Mouse (Mus musculus) hindbrain, embryonic 15.5 days (tissue): Measurements from ENCODE around the gene Hp1bp3. TPM values are rescaled to one million over a fixed set of nuclear protein-coding genes. Genes with fewer than 3 reads are reported as not detected.

Source experiments
- ATAC-seq: fragments of 200-750 bp; cut with Nextera tagmentation; 2 replicates; pipeline ENCODE4 v1.8.0; 2017; ENCODE audit warnings: low read depth, moderate number of reproducible peaks, moderate TSS enrichment; ENCODE audit not compliant: low FRiP score
- H3K27ac ChIP-seq: fragments of 300-500 bp; sonication (generic); replicated peaks from 2 replicates; pipeline ENCODE4 v1.5.1; 2015; ENCODE audit warnings: mild to moderate bottlenecking, inconsistent platforms
- H3K27me3 ChIP-seq: fragments of 300-500 bp; sonication (generic); 2 replicates; pipeline ENCODE4 v1.6.1; 2015; ENCODE audit warnings: control low read depth, inconsistent platforms
- H3K36me3 ChIP-seq: fragments of 300-500 bp; sonication (generic); 2 replicates; pipeline ENCODE4 v1.6.1; 2015; ENCODE audit warnings: control low read depth, inconsistent platforms
- H3K4me1 ChIP-seq: fragments of 300-500 bp; sonication (generic); replicated peaks from 2 replicates; pipeline ENCODE4 v1.6.1; 2015; ENCODE audit warnings: control low read depth, inconsistent platforms
- H3K4me2 ChIP-seq: fragments of 300-500 bp; sonication (generic); 2 replicates; pipeline ENCODE4 v1.6.1; 2015; ENCODE audit warnings: moderate library complexity, mild to moderate bottlenecking, inconsistent platforms
- H3K4me3 ChIP-seq: fragments of 300-500 bp; sonication (generic); 2 replicates; pipeline ENCODE4 v1.5.1; 2015; ENCODE audit warnings: mild to moderate bottlenecking, inconsistent platforms
- H3K9ac ChIP-seq: fragments of 300-500 bp; sonication (generic); 2 replicates; pipeline ENCODE4 v1.6.1; 2015; ENCODE audit warnings: inconsistent platforms
- H3K9me3 ChIP-seq: fragments of 300-500 bp; sonication (generic); 2 replicates; pipeline ENCODE4 v1.6.1; 2016; ENCODE audit warnings: control low read depth, inconsistent platforms
- WGBS: fragments of 180-500 bp; shearing (Covaris S2); methylation state at CpG from one replicate; pipeline ENCODE4 v1.1.7; 2015; 5-methylcytosine and 5-hydroxymethylcytosine counted together
- polyA plus RNA-seq: library from polyadenylated mRNA; unstranded; fragments of >200 nt; fragmentation: Nextera tagmentation; extraction: Ambion mirVana; gene quantifications from 2 replicates; pipeline ENCODE4 v1.2.1, GENCODE M21; 2015

Gene Hp1bp3
- polyA plus RNA-seq, 1 experiment from 2014 or later: 173 TPM

- no peak for ATAC-seq
- Histone ChIP-seq H3K4me1 (no peaks in the 10 kb centered on the region), H3K27me3 (no peaks in the 10 kb centered on the region), H3K4me3 (no peak overlapping the region), H3K9ac (no peak overlapping the region), H3K36me3 (peaks cover 88% of the 10 kb centered on the region), H3K27ac (no peak overlapping the region), H3K4me2 (no peak overlapping the region), H3K9me3 (no peaks in the 10 kb centered on the region)
- WGBS: 95% methylated on average over 3 of the region's 3 CpGs
Observed at GRCm38 (mm10) chr4:138200769-138201168, 15.3 kb upstream of the Hp1bp3 start.

GRCm38 (mm10) chr4:138201696-138202095 is 14.4 kb upstream of the Hp1bp3 start:
- ATAC-seq: no peak

DNA sequence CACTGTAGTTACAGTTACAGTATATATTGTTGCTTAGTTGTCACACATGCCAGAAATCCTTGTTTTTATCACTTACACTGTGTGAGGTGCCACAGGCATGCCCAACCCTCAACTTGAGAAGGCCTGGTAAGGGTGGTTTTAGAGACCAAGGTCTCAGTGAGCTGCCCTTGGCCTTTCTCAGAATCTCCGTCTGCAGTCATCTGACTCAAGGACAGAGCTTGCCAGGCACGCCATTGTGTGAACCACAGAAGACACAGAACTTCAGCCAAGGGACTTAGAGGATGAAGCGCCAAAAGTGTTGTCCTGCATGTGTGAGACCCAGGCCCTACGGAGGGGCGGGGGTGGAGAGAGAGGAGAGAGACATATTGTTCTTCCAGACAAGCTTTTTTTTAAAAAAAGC is 6.0 kb upstream of the Hp1bp3 start:
- H3K4me1 ChIP-seq: no peaks in the 10 kb centered on the region
- WGBS: 86% methylated on average over 5 of the region's 5 CpGs
- no peaks in the 10 kb centered on the region for H3K9me3 ChIP-seq
- no peak overlapping the region for H3K9ac ChIP-seq
- no peaks in the 10 kb centered on the region for H3K27me3 ChIP-seq
- peaks cover 47% of the 10 kb centered on the region for H3K36me3 ChIP-seq
- ATAC-seq: no peak
- no peak overlapping the region for H3K4me3 ChIP-seq
- H3K27ac ChIP-seq: no peak overlapping the region
- no peak overlapping the region for H3K4me2 ChIP-seq

More at GRCm38 (mm10) chr4:138201696-138202095, 14.4 kb upstream of the Hp1bp3 start:
- Histone ChIP-seq H3K27me3 (no peaks in the 10 kb centered on the region), H3K4me2 (no peak overlapping the region), H3K9me3 (no peaks in the 10 kb centered on the region), H3K36me3 (peaks cover 86% of the 10 kb centered on the region), H3K4me1 (no peaks in the 10 kb centered on the region), H3K4me3 (no peak overlapping the region), H3K9ac (no peak overlapping the region), H3K27ac (no peak overlapping the region)
- WGBS: 86% methylated on average over 9 of the region's 9 CpGs

DNA sequence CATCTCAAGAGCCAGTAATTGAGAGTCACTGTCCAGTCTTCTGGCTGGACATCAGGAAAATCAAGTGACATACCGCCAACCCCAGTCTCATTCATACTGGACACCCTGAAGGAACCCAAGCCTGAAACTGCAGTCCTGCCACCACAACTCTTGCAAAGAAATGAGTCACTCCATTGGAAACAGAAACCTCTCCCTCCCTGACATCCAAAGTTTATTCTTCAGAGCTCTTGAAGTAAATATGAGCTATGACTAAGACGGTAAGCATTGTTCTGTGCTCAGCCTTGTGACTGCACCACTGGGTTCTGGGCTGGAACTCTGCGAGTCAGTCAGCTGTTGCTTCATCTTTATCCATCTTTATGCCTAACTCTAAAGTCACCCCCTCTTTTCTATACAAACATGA is 2.2 kb upstream of the Hp1bp3 start:
- Histone ChIP-seq H3K4me3 (no peak overlapping the region), H3K4me1 (peaks cover 21% of the 10 kb centered on the region), H3K9me3 (no peaks in the 10 kb centered on the region), H3K36me3 (peaks cover 14% of the 10 kb centered on the region), H3K4me2 (no peak overlapping the region), H3K27me3 (no peaks in the 10 kb centered on the region), H3K9ac (no peak overlapping the region), H3K27ac (no peak overlapping the region)
- 91% methylated on average over 3 of the region's 3 CpGs for WGBS
- ATAC-seq: no peak

DNA sequence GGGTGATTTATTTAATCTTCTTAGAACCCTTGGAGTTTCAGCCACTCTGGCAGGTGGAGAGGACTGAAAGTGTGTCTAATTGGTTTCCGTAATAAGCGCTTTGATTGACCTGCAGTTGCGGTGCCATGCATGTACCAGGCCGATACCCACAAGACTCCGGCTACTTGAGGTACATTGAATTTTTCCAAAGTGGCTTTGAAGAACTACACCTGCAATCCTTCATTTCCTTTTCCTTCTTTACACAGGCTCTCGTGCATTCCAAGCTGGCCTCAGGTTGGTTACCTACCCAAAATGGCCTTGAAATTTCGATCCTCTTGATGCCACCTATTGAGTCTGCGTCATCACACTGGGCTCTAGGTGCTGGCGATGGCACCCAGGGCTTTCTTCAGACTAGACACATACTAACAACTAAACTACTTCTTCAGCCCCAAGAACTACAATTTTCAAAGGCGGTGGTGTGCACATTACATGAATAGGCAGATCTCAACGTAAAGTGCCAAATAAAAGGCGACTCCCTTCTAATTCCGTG is 361 bp upstream of the Hp1bp3 start:
- 40% methylated on average over 13 of the region's 13 CpGs for WGBS
- H3K4me2 ChIP-seq: peak overlapping the region; percentile 77
- H3K4me1 ChIP-seq: peaks cover 33% of the 10 kb centered on the region
- no peaks in the 10 kb centered on the region for H3K36me3 ChIP-seq
- peak overlapping the region; percentile 100 for H3K27ac ChIP-seq
- no peaks in the 10 kb centered on the region for H3K9me3 ChIP-seq
- ATAC-seq: no peak
- peak overlapping the region; percentile 96 for H3K9ac ChIP-seq
- no peaks in the 10 kb centered on the region for H3K27me3 ChIP-seq
- peak overlapping the region; percentile 93 for H3K4me3 ChIP-seq

DNA sequence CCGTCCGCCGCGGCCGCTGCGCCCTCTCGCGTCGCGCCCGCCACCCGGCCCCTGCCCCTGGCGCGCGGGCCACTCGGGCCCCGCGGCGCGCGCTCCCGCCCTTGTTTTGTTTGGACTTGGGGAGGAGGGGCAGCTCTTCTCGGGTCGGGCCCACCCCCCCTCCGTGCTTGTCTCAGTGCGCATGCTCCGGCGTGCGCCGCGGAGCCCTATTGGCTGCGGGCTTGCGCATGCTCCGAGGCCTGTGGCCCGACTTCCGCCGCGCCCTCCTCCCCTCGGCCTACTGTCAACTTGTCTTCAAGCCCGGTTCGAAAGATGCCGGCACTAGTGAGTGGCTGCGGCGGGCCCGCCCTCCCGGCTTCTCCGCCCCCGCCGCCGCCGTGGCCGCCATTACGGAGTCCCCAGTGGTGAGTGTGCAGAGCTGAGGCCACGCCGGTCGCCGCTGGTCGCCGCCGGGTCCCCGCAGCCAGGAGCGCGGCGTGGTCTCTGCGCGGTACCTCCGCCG is 846 bp downstream of the Hp1bp3 start:
- peaks cover 33% of the 10 kb centered on the region for H3K4me1 ChIP-seq
- H3K9ac ChIP-seq: peak overlapping the region; percentile 96
- H3K27me3 ChIP-seq: no peaks in the 10 kb centered on the region
- no peaks in the 10 kb centered on the region for H3K9me3 ChIP-seq
- peak; percentile 96 for ATAC-seq
- WGBS: under 1% methylated on average over 67 of the region's 68 CpGs
- peak overlapping the region; percentile 93 for H3K4me3 ChIP-seq
- peak overlapping the region; percentile 84 for H3K4me2 ChIP-seq
- H3K36me3 ChIP-seq: no peaks in the 10 kb centered on the region
- H3K27ac ChIP-seq: peak overlapping the region; percentile 100

- peak overlapping the region; percentile 100 for H3K27ac ChIP-seq
- H3K36me3 ChIP-seq: no peaks in the 10 kb centered on the region
- H3K4me2 ChIP-seq: peak overlapping the region; percentile 84
- peak overlapping the region; percentile 96 for H3K9ac ChIP-seq
- no peak for ATAC-seq
- peak overlapping the region; percentile 93 for H3K4me3 ChIP-seq
- no peaks in the 10 kb centered on the region for H3K27me3 ChIP-seq
- H3K4me1 ChIP-seq: peaks cover 33% of the 10 kb centered on the region
- no peaks in the 10 kb centered on the region for H3K9me3 ChIP-seq
- under 1% methylated on average over 36 of the region's 36 CpGs for WGBS
Observed at GRCm38 (mm10) chr4:138217441-138217840, 1.3 kb downstream of the Hp1bp3 start.

GRCm38 (mm10) chr4:138217951-138218685 is 2.0 kb downstream of the Hp1bp3 start:
- Histone ChIP-seq H3K4me2 (peak overlapping the region; percentile 84), H3K27ac (peak overlapping the region; percentile 100)
- ATAC-seq: no peak

DNA sequence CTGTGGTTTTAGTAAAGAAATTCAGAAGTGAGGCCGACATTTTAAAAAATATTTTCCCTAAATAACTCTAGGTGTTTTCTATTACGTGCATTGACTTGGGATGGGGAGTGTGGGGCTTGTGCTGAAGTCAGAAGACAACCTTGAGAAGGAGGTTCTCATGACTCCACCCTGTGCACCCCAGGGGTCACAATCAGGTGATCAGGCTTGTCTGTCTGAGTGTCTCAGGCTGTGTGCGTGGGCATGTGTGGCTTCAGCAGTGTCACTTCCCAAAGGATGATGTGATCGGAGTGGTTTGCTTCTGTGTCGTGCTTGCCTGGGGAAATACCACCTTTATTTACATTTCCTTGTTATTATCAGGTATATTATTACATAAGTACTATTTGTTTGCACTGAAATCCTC is 3.2 kb downstream of the Hp1bp3 start:
- Histone ChIP-seq H3K4me2 (no peak overlapping the region), H3K9ac (no peak overlapping the region), H3K36me3 (peaks cover 18% of the 10 kb centered on the region), H3K27ac (no peak overlapping the region), H3K4me1 (peaks cover 33% of the 10 kb centered on the region), H3K4me3 (no peak overlapping the region), H3K9me3 (no peaks in the 10 kb centered on the region), H3K27me3 (no peaks in the 10 kb centered on the region)
- no peak for ATAC-seq
- 86% methylated on average over 5 of the region's 5 CpGs for WGBS

More at GRCm38 (mm10) chr4:138217951-138218685, 2.0 kb downstream of the Hp1bp3 start:
- 79% methylated on average over 11 of the region's 11 CpGs for WGBS
- Histone ChIP-seq H3K9ac (peak overlapping the region; percentile 96), H3K4me3 (peak overlapping the region; percentile 93), H3K4me1 (peaks cover 33% of the 10 kb centered on the region), H3K27me3 (no peaks in the 10 kb centered on the region), H3K36me3 (peaks cover 6% of the 10 kb centered on the region), H3K9me3 (no peaks in the 10 kb centered on the region)

- no peak overlapping the region for H3K4me2 ChIP-seq
- 87% methylated on average over 7 of the region's 7 CpGs for WGBS
- peaks cover 28% of the 10 kb centered on the region for H3K36me3 ChIP-seq
- no peak overlapping the region for H3K27ac ChIP-seq
- H3K9me3 ChIP-seq: no peaks in the 10 kb centered on the region
- H3K9ac ChIP-seq: no peak overlapping the region
- H3K4me1 ChIP-seq: peaks cover 28% of the 10 kb centered on the region
- no peak overlapping the region for H3K4me3 ChIP-seq
- no peak for ATAC-seq
- H3K27me3 ChIP-seq: no peaks in the 10 kb centered on the region
Observed at GRCm38 (mm10) chr4:138220761-138221160, 4.7 kb downstream of the Hp1bp3 start.

- Histone ChIP-seq H3K4me2 (no peak overlapping the region), H3K9me3 (no peaks in the 10 kb centered on the region), H3K27ac (no peak overlapping the region), H3K4me3 (no peak overlapping the region), H3K4me1 (peaks cover 25% of the 10 kb centered on the region), H3K36me3 (peaks cover 35% of the 10 kb centered on the region), H3K27me3 (no peaks in the 10 kb centered on the region), H3K9ac (no peak overlapping the region)
- 94% methylated on average over 5 of the region's 5 CpGs for WGBS
- no peak for ATAC-seq
Observed at GRCm38 (mm10) chr4:138221406-138221805, 5.3 kb downstream of the Hp1bp3 start.

DNA sequence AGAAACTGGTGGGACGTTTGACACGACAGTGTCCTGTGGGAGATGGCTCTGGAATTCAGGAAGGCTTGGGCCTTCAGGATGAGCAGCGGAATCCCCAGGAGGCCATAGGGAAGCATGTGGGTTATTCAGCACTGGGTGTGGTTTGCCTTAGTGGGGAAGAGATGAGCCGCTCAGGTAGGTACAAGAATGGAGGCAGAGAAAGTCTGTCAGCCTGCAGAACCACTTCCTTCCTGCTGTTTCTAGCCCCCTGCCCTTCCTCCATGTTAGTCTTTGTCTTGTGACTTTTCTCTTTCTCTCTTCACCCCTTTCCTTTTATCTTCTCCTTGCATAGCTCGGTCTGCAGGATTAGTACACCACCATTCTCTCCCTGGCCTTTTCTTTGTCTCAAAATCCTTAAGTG is 6.3 kb downstream of the Hp1bp3 start:
- WGBS: 84% methylated on average over 5 of the region's 5 CpGs
- peaks cover 25% of the 10 kb centered on the region for H3K4me1 ChIP-seq
- no peak overlapping the region for H3K4me2 ChIP-seq
- H3K9ac ChIP-seq: no peak overlapping the region
- H3K4me3 ChIP-seq: no peak overlapping the region
- no peak overlapping the region for H3K27ac ChIP-seq
- no peaks in the 10 kb centered on the region for H3K9me3 ChIP-seq
- H3K27me3 ChIP-seq: no peaks in the 10 kb centered on the region
- peaks cover 43% of the 10 kb centered on the region for H3K36me3 ChIP-seq
- no peak for ATAC-seq
